Mouse (Mus musculus) bone marrow, adult 2 months (tissue): ENCODE data around the gene Tc2n. TPM values are rescaled to one million over a fixed set of nuclear protein-coding genes. Genes with fewer than 3 reads are reported as not detected.

Experiments used
- H3K27ac ChIP-seq: fragments of 200-500 bp; 2 replicates; pipeline ENCODE4 v1.5.1; 2012; ENCODE audit warnings: low read depth, mild to moderate bottlenecking, control low read depth, inconsistent platforms, low read length; ENCODE audit not compliant: control insufficient read depth, poor library complexity, insufficient read depth
- H3K4me1 ChIP-seq: fragments of 200-500 bp; 2 replicates; pipeline ENCODE4 v1.6.1; 2011; ENCODE audit warnings: low read length; ENCODE audit not compliant: control insufficient read depth, insufficient read depth
- H3K4me3 ChIP-seq: fragments of 200-500 bp; replicated peaks from 2 replicates; pipeline ENCODE3; 2011; ENCODE audit warnings: mild to moderate bottlenecking, low read depth, low read length, control low read depth; ENCODE audit not compliant: control insufficient read depth
- CTCF ChIP-seq: fragments of 200-500 bp; IDR thresholded peaks from 2 replicates; pipeline ENCODE4 v1.5.1; 2011; ENCODE audit warnings: low read length, control low read depth; ENCODE audit not compliant: control insufficient read depth, insufficient read depth
- POLR2A ChIP-seq: fragments of 200-500 bp; IDR thresholded peaks from 2 replicates; pipeline ENCODE4 v1.6.1; 2011; ENCODE audit warnings: low read depth, mild to moderate bottlenecking, control low read depth, low read length, borderline replicate concordance; ENCODE audit not compliant: control insufficient read depth
- WGBS: fragments of 180-500 bp; shearing (Covaris S2); methylation state at CpG from one replicate; pipeline ENCODE4 v1.1.7; 2018; 5-methylcytosine and 5-hydroxymethylcytosine counted together
- polyA plus RNA-seq: library from polyadenylated mRNA; stranded (reverse); fragments of >200 nt; gene quantifications from 2 replicates; pipeline ENCODE4 v1.2.4, GENCODE M21; 2011; ENCODE audit warnings: low replicate concordance; ENCODE audit not compliant: missing spikeins, insufficient read depth, insufficient read length

Gene Tc2n
- polyA plus RNA-seq: not detected in 2 replicates

DNA sequence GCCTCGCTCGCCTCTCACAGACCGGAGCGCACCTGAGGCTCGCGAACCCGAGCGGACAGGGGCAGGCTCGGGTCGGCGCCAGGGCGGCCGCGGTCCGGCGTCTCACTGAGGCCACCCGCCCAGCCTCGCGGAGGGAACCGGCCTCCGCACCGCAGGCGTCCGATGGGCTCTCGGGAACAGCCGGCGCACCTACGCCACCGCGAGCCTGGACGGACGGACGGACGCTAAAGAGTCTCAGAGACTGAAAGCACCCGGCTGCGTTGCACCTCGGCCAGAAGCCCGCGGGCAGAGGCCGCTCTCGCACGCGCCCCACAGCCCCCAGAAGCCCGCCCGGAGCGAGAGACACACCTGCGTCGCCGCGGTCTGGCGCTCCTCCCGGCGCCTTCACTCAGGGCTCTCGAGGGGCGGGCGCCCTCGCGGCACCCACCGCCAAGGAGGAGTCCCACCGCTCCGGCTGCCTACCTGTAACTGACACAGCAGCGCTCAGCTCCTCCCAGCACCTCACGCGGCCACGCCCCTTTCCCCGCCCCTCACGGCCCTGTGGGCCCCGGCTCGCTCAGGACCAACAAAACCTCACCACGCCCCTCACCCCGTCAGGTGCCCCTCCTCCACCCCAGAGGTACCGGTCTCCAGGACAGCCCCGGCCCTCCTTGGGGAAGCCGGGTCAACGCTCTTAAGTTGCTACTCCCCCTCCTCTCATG is at the start of gene Tc2n:
TSS of gene Tc2n (minus strand) at position 470 of the 701 bp plus-strand sequence.
- TF ChIP-seq POLR2A (no peak), CTCF (no peak)
- no peaks in the 10 kb centered on the region for H3K4me1 ChIP-seq
- WGBS: under 1% methylated on average over 72 of the region's 75 CpGs

DNA sequence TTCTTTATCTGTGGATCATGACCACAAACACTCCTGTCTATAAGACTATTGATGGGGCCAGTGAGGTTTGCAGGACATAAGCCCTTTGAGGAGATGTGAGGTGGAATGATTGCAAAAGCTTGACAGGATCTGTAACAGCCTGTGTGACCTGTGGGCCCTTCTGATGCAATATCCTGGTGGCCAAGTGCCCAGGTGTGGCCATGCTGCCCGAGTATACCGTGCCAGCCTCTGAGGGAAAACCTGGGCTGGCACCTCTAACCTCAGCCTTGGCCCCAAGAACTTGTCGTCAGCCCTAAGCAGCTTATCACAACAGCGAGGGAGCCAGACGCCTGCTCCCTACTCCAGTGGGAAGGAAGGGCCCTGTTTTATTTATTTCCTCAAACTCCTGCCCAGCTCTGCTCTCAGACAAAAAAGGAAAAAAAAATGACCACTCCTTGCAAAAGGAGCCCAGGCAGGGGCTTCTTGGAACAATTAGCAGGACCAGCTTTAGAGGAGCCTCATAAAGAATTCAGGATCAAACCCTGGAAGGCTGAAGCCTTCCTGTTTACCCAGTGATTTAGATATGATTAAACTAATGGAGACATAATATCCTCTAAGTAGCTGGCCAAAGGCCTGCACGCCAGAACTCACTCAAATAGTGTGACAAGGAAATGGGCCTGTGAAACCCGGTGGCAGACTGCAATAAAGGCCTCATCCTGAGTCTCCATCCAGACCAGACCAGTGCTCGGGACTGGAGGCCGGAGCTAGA is 49.2 kb upstream of the Tc2n start:
- WGBS: 52% methylated on average over 9 of the region's 9 CpGs
- Histone ChIP-seq H3K27ac (no peak overlapping the region), H3K4me3 (no peak overlapping the region), H3K4me1 (no peaks in the 10 kb centered on the region)
- TF ChIP-seq POLR2A: no peak
- no peak for TF ChIP-seq CTCF

More for the DNA sequence above, at the start of gene Tc2n:
- no peak within 1 kb of the TSS for H3K27ac ChIP-seq
- H3K4me3 ChIP-seq: peak within 1 kb of the TSS; percentile 32

DNA sequence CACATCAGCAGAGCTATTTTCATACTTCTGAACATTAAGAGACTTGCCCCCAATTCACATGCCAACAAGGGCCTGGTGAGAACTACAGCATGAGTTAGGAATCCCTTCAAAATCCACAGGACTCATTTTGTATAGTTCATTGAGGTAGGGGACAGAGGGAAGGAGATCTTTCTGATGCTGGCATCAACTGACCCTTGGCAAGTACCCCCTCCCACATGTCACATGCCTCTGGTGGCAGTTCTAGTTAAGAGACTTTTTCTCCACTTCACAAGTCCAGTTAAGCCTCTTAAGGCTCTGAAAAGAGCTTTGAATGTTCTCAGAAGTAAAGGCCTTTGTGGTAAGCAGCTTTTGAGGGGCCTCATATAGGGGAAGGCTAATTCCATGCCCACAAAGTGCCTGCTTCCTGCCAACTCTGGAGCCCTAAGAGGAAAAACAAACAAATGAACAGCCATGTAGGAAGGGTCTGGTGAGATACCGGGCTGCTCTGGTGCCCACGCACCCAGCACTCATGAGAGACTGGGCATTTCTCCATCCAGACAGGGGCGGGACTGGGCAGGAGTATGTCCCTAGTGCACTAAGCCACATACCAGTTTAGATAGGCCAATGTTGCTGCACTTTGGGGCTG is 48.0 kb upstream of the Tc2n start:
- H3K4me3 ChIP-seq: no peak overlapping the region

DNA sequence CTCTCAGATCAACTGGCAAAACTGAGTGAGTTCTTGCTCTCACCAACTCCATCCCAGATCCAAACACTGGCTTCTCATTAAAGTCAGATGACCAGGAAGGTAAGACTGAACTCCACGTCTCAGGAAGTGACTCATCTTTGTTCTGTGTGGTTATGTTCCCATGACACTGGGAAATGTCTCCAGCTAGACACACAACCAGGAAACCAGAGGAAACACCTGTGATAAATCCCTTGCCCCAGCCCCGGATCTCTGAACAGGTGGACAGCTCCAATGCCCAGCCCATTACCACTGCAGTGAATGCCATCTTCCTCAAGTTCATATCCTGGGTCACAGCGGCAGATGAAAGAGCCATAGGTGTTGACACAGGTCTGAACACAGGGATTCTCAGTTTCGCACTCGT is 46.5 kb upstream of the Tc2n start:
- 50% methylated on average over 5 of the region's 5 CpGs for WGBS
- TF ChIP-seq POLR2A (no peak), CTCF (no peak)
- no peak overlapping the region for H3K27ac ChIP-seq
- H3K4me1 ChIP-seq: no peaks in the 10 kb centered on the region
- H3K4me3 ChIP-seq: no peak overlapping the region

More for the DNA sequence above, 48.0 kb upstream of the Tc2n start:
- H3K27ac ChIP-seq: no peak overlapping the region
- no peak for TF ChIP-seq CTCF
- TF ChIP-seq POLR2A: no peak
- H3K4me1 ChIP-seq: no peaks in the 10 kb centered on the region
- WGBS: 27% methylated on average over 3 of the region's 3 CpGs

DNA sequence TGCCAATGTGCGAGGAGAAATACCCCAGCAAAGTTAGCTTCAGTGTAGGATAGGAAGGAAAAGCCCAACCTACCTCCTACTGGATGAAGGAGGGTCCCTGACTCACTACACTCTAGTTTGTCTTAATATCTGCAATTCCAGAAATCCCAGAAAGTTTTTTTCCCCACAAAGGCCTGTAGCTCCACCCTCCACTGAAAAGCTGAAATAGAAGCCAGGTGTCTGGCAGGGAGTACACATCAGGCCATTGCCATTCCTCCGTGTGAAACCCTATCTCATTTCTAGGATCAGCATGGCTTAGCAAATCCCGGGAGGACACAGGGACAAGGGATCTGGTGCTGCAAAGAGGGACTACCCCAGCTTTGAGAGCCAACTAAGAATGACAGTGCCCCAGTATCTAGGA is 44.7 kb upstream of the Tc2n start:
- Histone ChIP-seq H3K4me3 (no peak overlapping the region), H3K4me1 (no peaks in the 10 kb centered on the region), H3K27ac (no peak overlapping the region)
- 61% methylated on average over 3 of the region's 3 CpGs for WGBS
- TF ChIP-seq POLR2A: no peak
- TF ChIP-seq CTCF: no peak

DNA sequence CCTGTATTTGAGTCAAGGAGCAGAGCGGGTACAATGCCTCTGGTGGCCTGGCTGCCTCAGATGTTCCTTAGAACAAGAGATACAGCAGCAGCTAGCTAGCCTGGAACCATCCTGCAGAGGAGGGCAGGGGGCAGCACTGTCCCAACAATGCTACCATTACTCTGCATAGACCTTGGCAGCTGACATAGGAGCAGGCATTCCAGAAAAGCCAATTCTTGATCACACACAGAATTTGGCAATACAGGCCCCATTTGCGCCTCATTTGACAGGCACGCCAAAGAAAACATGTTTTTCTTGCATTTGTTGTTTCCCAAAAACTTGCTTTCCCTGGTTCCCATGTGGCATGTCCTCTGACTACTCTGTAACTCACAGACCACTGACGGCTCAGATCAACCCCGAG is 43.7 kb upstream of the Tc2n start:
- Histone ChIP-seq H3K4me1 (no peaks in the 10 kb centered on the region), H3K4me3 (no peak overlapping the region), H3K27ac (no peak overlapping the region)
- 88% methylated on average over 5 of the region's 5 CpGs for whole genome bisulfite sequencing
- TF ChIP-seq CTCF: no peak
- TF ChIP-seq POLR2A: no peak

DNA sequence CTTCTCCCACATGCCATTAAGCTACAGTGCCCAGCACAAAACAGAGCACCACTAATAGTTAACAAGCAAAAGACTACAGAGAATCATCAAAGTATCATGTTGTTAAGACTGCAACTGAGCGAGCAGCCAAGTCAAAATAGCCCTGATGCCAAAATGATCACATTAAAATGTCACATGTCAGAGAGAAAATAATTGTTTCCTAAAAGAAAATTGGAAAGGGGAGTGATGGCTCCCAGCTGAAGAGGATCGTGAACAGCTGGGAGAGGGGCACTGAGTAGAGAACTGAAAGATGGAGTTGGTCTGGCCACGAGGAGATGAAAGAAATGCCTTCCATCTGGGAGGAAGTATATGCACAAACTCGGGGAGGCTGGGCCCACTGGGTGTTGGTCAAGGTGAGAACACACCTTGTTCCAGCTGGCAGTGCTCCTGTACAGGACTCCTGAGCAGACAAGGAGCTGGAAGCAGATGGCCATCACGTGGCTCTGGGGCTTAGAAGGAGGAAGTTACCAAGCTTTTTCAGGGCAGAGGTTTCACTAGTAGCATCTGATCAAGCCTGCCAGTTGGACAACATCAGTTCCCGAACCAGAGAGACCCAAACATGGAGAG is 41.2 kb upstream of the Tc2n start:
- Histone ChIP-seq H3K4me1 (no peaks in the 10 kb centered on the region), H3K4me3 (no peak overlapping the region), H3K27ac (no peak overlapping the region)
- no peak for TF ChIP-seq CTCF
- TF ChIP-seq POLR2A: no peak
- WGBS: 44% methylated on average over 6 of the region's 6 CpGs

DNA sequence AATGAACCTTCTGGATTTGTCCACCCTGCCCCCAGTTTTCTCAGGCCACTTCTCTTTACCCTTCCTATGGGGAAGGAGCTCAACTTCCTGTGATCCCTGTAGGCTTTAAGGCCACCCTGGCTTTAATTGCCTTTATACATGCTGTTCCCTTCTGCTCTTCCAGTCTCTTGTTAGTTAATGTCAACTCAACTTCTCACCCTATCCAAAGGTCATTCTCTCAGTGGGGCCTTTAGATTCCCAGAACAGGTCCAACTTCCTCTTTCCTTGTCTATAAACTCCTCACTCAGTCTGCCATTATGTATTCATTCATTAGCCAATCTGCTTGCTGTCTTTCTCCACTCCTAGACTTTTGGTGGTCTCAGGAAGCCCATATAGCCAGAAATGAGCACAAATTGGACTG is 40.4 kb upstream of the Tc2n start:
- Histone ChIP-seq H3K4me1 (no peaks in the 10 kb centered on the region), H3K4me3 (no peak overlapping the region), H3K27ac (no peak overlapping the region)
- TF ChIP-seq CTCF (no peak), POLR2A (no peak)
